Mouse (Mus musculus) lung, embryonic 14.5 days (tissue): ENCODE results near the gene Dnmt1. TPM values are rescaled to one million over a fixed set of nuclear protein-coding genes. Genes with fewer than 3 reads are reported as not detected.

Source experiments
- ATAC-seq: fragments of 200-750 bp; cut with Nextera tagmentation; 2 replicates; pipeline ENCODE4 v1.8.0; 2017; ENCODE audit warnings: mild to moderate bottlenecking, moderate TSS enrichment, moderate library complexity; ENCODE audit not compliant: insufficient read depth
- DNase-seq: peaks from one replicate; pipeline ENCODE4 v3.0.0-alpha.2; 2015
- H3K27ac ChIP-seq: fragments of 300-500 bp; sonication (generic); 2 replicates; pipeline ENCODE4 v1.5.1; 2014; ENCODE audit warnings: low read depth, mild to moderate bottlenecking, moderate library complexity
- H3K27me3 ChIP-seq: fragments of 300-500 bp; sonication (generic); 2 replicates; pipeline ENCODE4 v1.6.1; 2014; ENCODE audit warnings: low read length, control low read depth; ENCODE audit not compliant: insufficient read depth
- H3K36me3 ChIP-seq: fragments of 300-500 bp; sonication (generic); 2 replicates; pipeline ENCODE4 v1.6.1; 2014; ENCODE audit warnings: control low read depth; ENCODE audit not compliant: insufficient read depth
- H3K4me1 ChIP-seq: fragments of 300-500 bp; sonication (generic); 2 replicates; pipeline ENCODE4 v1.6.1; 2014; ENCODE audit warnings: antibody characterized with exemption, control low read depth; ENCODE audit not compliant: insufficient read depth
- H3K4me2 ChIP-seq: fragments of 300-500 bp; sonication (generic); 2 replicates; pipeline ENCODE4 v1.6.1; 2014; ENCODE audit warnings: mild to moderate bottlenecking
- H3K4me3 ChIP-seq: fragments of 300-500 bp; sonication (generic); 2 replicates; pipeline ENCODE4 v1.5.1; 2014; ENCODE audit warnings: low read depth, low read length
- H3K9ac ChIP-seq: fragments of 300-500 bp; sonication (generic); 2 replicates; pipeline ENCODE4 v1.6.1; 2014
- H3K9me3 ChIP-seq: fragments of 300-500 bp; sonication (generic); 2 replicates; pipeline ENCODE4 v1.6.1; 2016; ENCODE audit warnings: low read depth, low read length, control low read depth
- CTCF ChIP-seq: IDR thresholded peaks from 2 replicates; pipeline ENCODE4 v1.5.1; 2016; ENCODE audit warnings: antibody characterized with exemption, low read depth
- WGBS: fragments of 180-500 bp; shearing (Covaris S2); extraction: QIAGEN DNeasy Blood & Tissue Kit; methylation state at CpG from one replicate; pipeline ENCODE4 v1.1.7; 2014; 5-methylcytosine and 5-hydroxymethylcytosine counted together
- polyA plus RNA-seq: library from polyadenylated mRNA; unstranded; fragments of >200 nt; fragmentation: Nextera tagmentation; extraction: Ambion mirVana; gene quantifications from 2 replicates; pipeline ENCODE4 v1.2.1, GENCODE M21; 2014

The Dnmt1 gene
- polyA plus RNA-seq, 1 experiment from 2014 or later = 82.1 TPM

DNA sequence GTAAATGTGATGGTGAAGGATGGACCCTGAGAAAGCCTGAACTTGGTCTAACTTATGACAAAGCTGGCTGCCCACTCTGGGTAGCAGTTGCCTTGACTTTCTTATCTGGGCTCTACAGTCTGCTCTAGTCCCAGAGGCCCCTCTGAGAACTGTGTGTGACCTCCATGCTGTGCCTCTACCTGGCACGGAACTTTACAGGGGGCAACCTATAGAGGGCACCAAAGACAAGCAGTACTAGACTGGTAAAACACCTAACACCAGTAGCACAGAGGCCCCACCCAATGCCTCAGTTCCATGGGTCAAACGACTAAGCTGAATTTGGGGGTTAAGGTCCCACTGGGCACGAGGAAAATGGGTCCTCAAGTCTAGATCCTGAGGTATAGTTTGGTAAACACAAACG lies 43.5 kb downstream of the Dnmt1 start:
- WGBS = 75% methylated on average over 4 of the region's 4 CpGs
- no peak overlapping the region for H3K4me3 ChIP-seq
- no peak overlapping the region for H3K9ac ChIP-seq
- peak; percentile 57 for DNase-seq
- no peak for ATAC-seq
- TF ChIP-seq CTCF = peak; percentile 43
- no peak overlapping the region for H3K4me2 ChIP-seq
- no peaks in the 10 kb centered on the region for H3K27me3 ChIP-seq
- H3K27ac ChIP-seq = no peak overlapping the region
- H3K9me3 ChIP-seq = no peaks in the 10 kb centered on the region
- no peaks in the 10 kb centered on the region for H3K4me1 ChIP-seq
- H3K36me3 ChIP-seq = peaks cover 100% of the 10 kb centered on the region

DNA sequence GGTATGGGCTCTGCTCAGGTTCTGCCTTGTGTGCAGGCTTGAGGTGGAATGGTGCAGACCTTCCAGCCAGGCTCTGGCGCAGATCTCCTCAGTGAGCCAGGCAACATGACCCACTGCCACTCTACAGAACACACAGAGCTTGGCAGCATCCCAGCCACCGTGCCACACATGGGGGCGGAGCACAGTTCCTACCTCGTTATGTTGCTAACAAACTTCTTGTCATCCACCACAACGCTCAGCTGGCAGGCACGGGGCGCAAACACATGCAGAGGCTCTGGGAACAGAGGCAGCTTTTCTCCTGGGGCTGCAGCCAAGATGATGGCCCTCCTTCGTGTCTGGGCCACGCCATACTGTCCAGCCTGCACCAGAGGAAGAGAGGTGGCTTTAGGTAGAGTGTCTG lies 49.7 kb downstream of the Dnmt1 start:
- H3K9ac ChIP-seq = no peak overlapping the region

DNA sequence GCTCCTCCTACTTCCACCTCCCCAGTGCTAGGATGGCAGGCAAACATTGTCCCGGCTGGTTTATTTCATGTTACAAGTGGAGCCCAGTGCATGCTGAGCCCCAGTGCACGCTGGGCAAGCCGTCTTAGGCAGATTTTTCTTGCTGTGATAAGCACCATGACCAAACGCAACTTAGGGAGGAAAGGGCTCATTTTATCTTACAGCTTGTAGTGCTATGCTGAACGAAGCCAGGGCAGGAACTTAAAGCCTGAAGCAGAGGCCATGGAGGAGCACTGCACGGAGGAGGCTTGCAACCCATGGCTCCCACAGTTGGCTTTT lies 57.6 kb downstream of the Dnmt1 start:
- Histone ChIP-seq H3K36me3 (peaks cover 22% of the 10 kb centered on the region), H3K27ac (no peak overlapping the region), H3K4me2 (no peak overlapping the region), H3K27me3 (no peaks in the 10 kb centered on the region), H3K4me1 (no peaks in the 10 kb centered on the region), H3K9me3 (no peaks in the 10 kb centered on the region), H3K4me3 (no peak overlapping the region), H3K9ac (no peak overlapping the region)
- peak; percentile 53 for DNase-seq
- no peak for TF ChIP-seq CTCF
- WGBS = 11% methylated on average over 6 of the region's 6 CpGs
- ATAC-seq = 0 out of 2 replicates have a peak, but pooled peaks have one; percentile 7

More for the DNA sequence above, 49.7 kb downstream of the Dnmt1 start:
- no peaks in the 10 kb centered on the region for H3K9me3 ChIP-seq
- 87% methylated on average over 9 of the region's 9 CpGs for WGBS
- H3K4me1 ChIP-seq = no peaks in the 10 kb centered on the region
- H3K36me3 ChIP-seq = peaks cover 100% of the 10 kb centered on the region
- DNase-seq (no peak), ATAC-seq (no peak)
- no peak overlapping the region for H3K4me3 ChIP-seq
- no peak for TF ChIP-seq CTCF
- H3K4me2 ChIP-seq = no peak overlapping the region
- no peaks in the 10 kb centered on the region for H3K27me3 ChIP-seq
- no peak overlapping the region for H3K27ac ChIP-seq

DNA sequence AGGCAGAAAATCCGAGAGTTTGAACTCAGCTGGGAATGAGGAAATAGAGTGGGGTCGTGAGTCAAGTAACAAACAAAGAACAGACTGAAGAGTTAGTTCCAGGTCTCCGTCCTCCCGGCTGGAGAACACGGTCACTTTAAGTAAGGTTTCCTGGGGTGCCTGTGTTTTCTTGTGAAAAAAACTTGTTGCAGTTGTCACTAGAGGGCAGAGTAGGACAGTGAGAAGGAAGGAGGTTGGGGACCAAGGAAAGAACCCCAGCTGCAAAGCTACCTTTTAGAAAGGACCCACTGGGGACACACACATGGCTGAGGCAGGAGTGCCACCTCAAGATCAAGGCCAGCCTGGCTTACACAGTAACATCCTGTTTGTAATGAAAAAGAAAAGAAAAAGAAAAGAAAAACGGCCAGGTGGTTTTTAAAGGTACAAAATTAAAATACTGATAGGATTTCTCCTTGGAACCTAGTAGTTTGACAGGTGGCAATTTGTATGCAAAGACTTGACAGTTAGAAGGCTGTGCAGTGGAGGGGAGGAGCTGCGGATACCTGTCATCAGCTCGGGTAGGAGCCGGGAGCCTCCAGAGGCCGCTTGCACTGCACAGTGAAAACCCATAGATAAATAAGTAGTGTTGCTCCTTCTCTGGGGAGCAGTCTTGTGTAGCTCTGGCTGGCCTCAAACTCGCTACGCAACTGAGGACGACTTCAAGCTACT lies 58.1 kb downstream of the Dnmt1 start:
- peak; percentile 81 for DNase-seq

GRCm38 (mm10) chr9:20898511-20899073 lies 61.1 kb downstream of the Dnmt1 start, which contains the start of gene Eif3g:
Gene Eif3g (minus strand): TSS chr9:20898623.
- peak; percentile 81 for ATAC-seq
- Histone ChIP-seq H3K4me3 (peak within 1 kb of the TSS; percentile 100), H3K9ac (peak within 1 kb of the TSS; percentile 94), H3K9me3 (no peaks in the 10 kb centered on the region), H3K27ac (peak within 1 kb of the TSS; percentile 63), H3K36me3 (peaks cover 34% of the 10 kb centered on the region), H3K4me2 (peak within 1 kb of the TSS; percentile 97), H3K4me1 (no peaks in the 10 kb centered on the region), H3K27me3 (no peaks in the 10 kb centered on the region)
- WGBS = 5% methylated on average over 34 of the region's 34 CpGs
- DNase-seq = peak; percentile 94
- peak; percentile 95 for TF ChIP-seq CTCF

More for the DNA sequence above, 58.1 kb downstream of the Dnmt1 start:
- H3K9ac ChIP-seq = no peak overlapping the region
- peaks cover 20% of the 10 kb centered on the region for H3K36me3 ChIP-seq
- 0 out of 2 replicates have a peak, but pooled peaks have one; percentile 10 for ATAC-seq
- H3K27me3 ChIP-seq = no peaks in the 10 kb centered on the region
- 10% methylated on average over 13 of the region's 13 CpGs for WGBS
- peak; percentile 73 for TF ChIP-seq CTCF
- H3K9me3 ChIP-seq = no peaks in the 10 kb centered on the region
- H3K4me3 ChIP-seq = no peak overlapping the region
- H3K4me1 ChIP-seq = no peaks in the 10 kb centered on the region
- H3K27ac ChIP-seq = no peak overlapping the region
- H3K4me2 ChIP-seq = no peak overlapping the region

DNA sequence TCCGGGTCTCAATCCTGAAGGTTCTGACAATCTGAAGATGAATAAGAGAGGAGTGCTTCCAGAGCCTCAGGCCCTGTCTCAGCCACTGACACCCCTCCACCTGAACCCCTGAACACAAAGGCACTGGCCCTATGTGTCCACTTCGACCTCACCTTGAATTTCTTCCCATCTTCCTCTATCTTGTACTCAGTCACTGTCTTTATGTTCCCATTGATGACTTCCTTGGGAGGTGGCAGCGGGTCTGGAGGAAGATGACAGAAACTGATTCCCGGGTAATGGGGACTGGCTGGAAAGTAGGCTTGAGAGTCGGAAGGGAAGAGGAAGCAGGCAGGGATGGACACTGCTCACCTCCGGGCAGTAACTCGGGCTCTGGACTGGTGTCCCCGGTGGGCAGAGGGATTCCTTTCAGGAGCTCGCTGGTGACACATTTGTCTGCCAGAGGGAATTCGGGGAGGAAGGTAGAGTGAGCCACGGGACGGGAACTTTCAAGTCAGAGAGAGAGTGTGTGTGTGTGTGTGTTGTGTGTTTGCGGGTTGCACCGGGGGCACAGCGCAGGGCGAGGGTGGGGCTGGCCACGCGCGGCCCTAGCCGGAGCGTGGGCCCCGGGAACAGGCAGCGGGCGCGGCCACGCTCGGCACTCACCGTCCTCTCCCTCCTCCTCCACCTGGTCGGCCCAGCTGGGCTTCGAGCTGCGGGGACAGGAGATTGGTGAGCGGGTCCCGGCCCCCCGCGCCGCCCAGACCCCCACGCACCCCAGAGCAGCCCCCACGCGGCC lies 61.8 kb downstream of the Dnmt1 start:
- peak overlapping the region; percentile 63 for H3K27ac ChIP-seq
- peak overlapping the region; percentile 97 for H3K4me2 ChIP-seq
- 4% methylated on average over 38 of the region's 39 CpGs for WGBS

DNA sequence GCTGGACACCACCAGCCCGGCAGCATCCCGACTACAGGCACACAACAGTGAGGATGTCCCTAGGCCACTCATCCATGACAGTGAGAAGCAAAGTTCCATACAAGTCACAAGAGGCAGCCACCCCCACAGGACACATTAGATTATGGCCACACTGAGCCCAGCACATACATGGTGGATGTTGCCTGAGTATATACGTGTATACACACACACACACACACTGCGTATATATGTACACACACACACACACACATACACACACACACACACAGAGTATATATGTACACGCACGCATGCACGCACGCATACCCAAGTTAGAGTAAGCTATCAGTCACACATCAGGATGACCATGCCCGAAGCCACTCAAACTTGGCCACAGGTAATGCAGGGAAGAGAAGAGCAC lies 64.3 kb downstream of the Dnmt1 start:
- Histone ChIP-seq H3K4me1 (no peaks in the 10 kb centered on the region), H3K36me3 (peaks cover 66% of the 10 kb centered on the region), H3K4me2 (no peak overlapping the region), H3K27me3 (no peaks in the 10 kb centered on the region), H3K4me3 (no peak overlapping the region), H3K9me3 (no peaks in the 10 kb centered on the region), H3K9ac (no peak overlapping the region), H3K27ac (no peak overlapping the region)
- WGBS = 94% methylated on average over 9 of the region's 9 CpGs
- DNase-seq = no peak
- no peak for TF ChIP-seq CTCF
- no peak for ATAC-seq

More for the DNA sequence above, 61.8 kb downstream of the Dnmt1 start:
- no peaks in the 10 kb centered on the region for H3K4me1 ChIP-seq
- H3K36me3 ChIP-seq = peaks cover 40% of the 10 kb centered on the region
- no peaks in the 10 kb centered on the region for H3K9me3 ChIP-seq
- H3K9ac ChIP-seq = peak overlapping the region; percentile 94
- ATAC-seq = peak; percentile 64
- no peak for DNase-seq
- peak overlapping the region; percentile 100 for H3K4me3 ChIP-seq
- no peak for TF ChIP-seq CTCF
- no peaks in the 10 kb centered on the region for H3K27me3 ChIP-seq
